Mouse (Mus musculus): Measurements from ENCODE around the gene Mfng.
A peak's percentile ranks its signal among the peaks of the same experiment; 100 is the strongest.

Mfng gene

DNA sequence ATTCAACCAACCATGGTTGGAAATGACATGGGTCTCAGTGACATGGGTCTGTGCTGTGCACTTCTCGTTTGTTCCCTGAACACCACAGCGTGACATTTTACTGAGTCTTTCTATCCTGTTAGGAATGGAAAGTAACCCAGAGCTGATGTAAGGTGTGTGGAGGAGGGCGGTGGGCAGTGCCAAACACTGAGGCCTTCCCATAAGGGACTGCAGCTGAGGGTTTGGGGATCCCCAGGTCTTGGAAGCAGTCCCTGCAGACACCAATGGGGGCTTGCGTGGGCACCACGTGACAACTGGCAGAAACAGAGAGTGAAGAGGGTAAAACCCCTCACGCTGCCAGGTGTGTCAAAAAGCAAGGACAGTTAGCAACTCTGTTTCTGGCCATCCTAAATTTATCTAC lies 15.1 kb downstream of the Mfng start:
- no peak for DNase-seq (ENCODE audit: extremely low read depth, insufficient read length, low spot score)

DNA sequence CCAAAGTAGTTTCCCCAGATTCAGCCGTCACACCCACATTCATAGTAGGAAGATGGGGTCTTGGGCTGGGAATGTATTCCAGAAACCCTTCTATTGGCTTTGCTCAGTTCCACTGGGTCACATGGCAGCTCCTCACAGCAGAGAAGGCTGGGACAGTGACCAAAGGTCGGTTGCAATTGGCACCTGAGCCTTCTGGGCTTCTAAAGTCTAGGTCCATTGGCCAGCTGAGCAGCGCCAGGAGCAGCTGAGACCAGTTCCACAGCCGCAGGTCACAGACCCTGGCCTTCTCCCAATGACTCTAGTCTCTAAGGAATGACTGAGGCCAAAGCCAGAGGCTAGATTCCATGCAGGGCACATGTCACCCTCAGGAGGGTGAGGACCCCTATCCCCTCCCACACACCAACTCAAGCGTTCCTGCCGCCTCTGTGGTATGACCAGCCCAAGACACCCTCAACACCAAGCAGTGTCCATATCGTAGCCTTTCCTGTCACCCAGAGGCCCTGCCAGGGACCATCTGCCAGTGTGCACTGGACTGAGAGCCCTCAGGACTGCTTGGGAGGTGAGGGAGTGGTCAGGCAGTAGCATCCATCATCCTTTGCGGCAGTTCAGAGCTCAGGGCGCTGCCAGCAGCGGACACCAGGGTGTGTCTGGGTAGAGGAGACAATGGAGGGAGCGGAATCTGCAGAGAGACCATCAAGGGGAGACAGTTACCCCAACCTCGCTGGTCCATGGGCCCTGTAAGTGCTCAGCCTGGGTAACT lies 17.1 kb downstream of the Mfng start:
- DNase-seq (ENCODE audit: extremely low read depth, insufficient read length, low spot score) = no peak

DNA sequence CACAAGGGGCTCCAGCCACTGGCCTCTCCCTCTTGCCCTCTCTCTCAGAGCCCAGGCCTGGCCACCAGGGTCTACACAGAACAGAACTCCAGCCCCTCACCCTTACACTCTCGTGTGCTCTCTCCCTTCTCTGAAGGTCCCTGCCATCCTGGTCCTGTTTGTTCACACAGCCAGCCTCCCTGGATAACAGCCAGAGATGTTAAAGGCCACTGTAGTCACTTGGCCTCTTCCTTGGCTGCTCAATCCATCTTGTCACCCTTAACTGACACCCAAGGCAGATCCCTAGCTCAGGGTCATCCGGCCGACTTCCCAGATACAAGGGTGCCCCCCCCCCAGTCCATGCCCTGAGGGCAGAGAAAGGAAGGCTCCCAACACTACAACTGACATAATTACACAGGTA lies 18.0 kb downstream of the Mfng start:
- DNase-seq (ENCODE audit: extremely low read depth, insufficient read length, low spot score) = no peak

DNA sequence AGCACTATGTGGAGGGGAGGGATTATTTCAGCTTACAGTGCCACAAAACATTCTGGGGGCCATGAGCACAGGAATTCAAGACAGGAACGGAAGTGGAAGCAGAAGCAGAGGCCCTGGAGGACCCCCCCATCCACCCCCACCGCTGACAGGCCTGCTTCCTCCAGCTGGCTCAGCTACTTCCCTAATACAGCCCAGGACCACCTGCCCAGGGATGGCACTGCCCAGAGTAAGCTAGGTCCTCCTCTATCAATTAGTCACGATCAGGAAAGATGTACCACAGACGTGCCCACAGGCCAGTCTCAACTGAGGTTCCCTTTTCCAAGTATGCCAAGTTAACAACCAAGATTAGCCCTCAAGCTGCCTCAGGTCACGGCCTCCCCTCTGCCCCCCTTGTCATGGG lies 19.1 kb downstream of the Mfng start:
- no peak for DNase-seq (ENCODE audit: extremely low read depth, insufficient read length, low spot score)

DNA sequence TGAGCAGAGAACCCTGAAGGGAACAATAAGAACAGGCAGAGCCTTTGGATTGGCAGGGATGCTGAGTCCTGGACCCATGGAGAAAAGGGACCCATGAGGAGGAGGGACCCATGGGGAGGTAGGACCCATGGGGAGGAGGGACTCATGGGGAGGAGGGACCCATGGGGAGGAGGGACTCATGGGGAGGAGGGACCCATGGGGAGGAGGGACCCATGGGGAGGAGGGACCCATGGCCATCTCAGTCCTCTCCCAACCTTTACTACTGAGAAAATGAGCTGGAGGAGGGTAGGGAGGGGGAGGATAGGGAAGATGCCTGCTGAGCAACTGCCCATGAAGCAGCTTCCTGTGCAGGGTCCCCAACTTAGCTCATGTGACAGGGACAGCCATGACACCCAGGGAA lies 20.3 kb downstream of the Mfng start:
- no peak for DNase-seq (ENCODE audit: extremely low read depth, insufficient read length, low spot score)

DNA sequence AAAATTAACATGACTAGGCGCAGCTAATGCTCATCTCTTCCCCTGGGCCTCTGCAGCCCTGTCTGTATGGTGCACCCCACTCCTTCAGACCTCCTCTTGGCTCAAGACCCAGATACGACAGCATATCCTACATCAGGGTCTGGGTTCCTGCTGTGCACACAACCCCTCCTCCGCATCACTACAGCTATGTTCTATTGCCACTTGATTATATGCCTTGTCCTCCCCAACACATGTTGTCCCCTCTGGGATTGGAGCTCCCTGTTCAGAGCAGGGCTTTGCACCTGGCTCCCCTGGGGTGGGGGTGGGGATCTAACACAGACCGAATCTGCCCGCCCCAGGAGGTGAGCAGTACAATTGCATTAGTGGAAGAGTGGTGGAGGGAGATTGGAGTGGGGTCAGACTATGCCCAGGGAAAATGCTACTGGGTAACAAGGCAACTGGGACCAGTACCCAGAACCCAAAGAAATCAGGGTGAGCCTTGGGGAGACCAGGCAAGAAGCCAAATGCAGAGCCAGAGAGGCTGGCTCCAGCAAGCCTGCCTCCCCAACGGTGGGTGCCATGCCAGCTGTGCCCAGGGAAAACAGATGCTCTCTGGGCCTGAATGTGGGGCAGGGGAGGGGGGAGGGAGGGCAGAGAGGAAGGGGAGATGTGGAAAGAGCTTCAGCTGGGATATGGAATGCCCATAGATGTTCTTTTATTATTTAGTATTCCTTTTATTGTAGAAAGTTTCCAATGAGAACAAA lies 22.5 kb downstream of the Mfng start:
- DNase-seq (ENCODE audit: extremely low read depth, insufficient read length, low spot score) = no peak

DNA sequence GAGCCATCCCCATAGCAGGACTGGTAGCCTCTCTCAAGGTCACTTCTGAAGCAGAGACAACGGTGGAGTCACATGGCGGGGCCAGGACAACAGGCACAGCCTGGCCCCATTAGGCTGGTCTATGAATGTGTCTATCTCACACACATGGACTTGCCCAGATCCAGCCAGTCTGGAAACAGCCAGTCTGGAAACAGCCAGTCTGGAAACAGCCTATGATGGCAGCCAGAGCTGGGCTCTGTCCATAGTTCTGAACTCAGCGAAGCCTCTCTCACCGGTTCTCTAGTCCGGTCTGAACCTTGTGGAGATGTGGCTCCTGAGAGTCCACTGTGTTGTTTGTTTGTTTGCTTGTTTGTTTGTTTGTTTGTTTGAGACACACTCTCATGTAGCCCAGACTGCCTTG lies 23.4 kb downstream of the Mfng start:
- DNase-seq (ENCODE audit: extremely low read depth, insufficient read length, low spot score) = no peak

DNA sequence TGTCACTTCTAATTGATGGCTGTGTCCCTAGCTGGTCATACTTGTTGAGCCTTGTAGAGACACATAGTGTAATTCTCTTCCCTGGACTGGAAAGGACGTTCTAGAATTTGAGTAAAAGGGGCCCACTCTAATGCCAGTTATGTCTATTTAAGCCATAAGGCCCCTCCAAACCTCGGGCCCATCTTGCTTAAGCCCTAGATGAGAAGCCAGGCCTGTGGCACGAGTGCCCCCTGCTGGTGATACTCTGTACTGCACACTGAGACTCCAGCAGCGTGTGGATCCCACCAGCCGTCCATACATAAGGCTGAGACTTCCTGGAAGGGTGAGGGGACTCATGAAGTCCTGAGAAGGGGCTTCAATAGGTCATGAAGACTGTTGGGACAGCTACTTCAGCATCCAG lies 29.1 kb downstream of the Mfng start:
- DNase-seq (ENCODE audit: extremely low read depth, insufficient read length, low spot score) = peak; percentile 51

DNA sequence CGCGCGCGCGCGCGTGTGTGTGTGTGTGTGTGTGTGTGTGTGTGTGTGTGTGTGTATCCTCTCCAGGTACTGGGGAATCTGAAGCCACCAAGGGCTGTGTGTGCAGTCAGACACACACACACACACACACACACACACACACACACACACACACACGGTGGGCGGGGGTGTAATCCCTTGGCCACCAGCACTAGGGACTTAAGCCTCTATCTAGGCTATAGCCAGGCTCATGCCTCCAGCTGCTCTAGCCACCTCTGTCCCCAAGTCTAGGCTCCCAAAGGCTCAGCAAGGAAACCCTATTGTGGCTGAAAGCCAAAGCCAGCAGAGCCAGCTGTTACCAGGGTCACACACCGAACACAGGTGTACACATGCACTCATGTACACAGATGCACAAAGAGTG lies 30.4 kb downstream of the Mfng start:
- no peak for DNase-seq (ENCODE audit: extremely low read depth, insufficient read length, low spot score)

DNA sequence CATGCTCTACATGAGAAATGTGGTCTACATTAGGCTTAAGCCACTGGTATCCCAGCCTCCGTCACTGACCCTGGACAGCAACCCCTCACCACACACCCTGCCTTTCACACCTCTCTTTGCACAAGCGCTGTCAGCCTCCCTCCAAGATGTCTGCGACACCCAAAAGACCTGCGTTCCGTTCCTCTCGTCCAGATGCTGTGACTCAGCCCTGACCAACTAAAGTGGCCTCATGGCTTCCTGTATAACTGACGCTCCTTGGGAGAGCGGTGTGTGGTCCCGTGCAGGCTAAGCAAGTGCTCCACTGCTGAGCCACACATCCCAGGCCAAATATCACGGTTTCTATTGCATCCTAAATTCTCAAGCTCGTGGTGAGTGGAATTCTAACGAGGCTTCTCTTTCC lies 32.6 kb downstream of the Mfng start:
- peak; percentile 38 for DNase-seq (ENCODE audit: extremely low read depth, insufficient read length, low spot score)

DNA sequence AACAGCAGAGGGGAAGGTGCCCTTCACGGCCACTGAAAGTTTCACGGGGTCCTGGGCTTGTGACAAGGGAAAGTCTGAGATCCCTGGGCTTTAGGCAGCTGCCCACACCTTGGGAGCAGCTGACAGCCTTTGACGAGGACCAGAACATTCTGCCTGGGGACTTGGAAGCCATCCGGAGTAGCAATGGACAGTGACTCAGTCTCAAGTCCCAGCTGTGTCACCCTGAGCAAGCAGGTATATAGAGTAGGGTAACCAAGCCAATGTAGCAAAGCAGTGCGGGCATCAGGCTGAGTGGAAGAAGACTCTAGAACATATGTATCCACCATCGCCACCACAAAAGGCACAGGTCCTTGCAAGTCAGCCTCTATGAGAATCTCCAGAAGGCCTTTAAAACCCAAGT lies 36.1 kb downstream of the Mfng start:
- DNase-seq (ENCODE audit: extremely low read depth, insufficient read length, low spot score) = no peak

DNA sequence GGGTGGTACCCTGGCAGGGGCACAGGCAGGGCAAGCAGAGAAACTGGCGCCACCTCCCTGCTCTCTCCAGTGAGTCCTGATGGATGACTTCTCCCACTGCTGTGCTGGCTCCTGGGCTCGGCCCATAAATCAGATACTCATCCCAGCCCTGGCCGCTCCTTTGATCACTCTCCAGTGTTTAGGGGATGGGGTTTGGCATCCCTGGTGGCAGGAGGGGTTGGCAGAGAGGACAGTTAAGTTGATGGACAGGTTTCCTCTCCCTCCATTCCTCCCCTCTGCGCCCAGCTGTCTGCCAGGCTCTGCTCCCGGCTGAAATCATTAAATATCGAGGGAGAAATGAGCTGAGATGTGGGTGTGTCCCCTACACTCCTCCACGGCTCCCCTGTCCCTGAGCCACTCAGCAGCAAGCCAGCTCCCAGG lies 36.6 kb downstream of the Mfng start:
- no peak for DNase-seq (ENCODE audit: extremely low read depth, insufficient read length, low spot score)

DNA sequence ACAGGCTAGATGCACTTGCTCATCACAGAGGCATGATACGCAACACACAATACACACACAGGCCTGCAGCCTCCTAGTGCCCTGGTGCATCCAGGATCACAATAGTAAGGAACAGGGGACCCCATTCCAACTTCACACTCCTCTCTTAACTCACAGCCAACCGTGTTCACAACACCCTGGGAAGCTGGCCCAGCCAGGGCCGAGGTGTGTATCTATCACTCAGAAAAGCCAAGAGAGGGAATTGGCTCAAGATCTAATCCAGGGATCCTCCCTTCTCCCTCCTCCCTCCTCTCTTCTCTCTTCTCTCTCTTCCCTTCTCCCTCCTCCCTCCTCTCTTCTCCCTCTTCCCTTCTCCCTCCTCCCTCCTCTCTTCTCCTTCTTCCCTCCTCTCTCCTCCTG lies 37.1 kb downstream of the Mfng start:
- DNase-seq (ENCODE audit: extremely low read depth, insufficient read length, low spot score) = no peak

DNA sequence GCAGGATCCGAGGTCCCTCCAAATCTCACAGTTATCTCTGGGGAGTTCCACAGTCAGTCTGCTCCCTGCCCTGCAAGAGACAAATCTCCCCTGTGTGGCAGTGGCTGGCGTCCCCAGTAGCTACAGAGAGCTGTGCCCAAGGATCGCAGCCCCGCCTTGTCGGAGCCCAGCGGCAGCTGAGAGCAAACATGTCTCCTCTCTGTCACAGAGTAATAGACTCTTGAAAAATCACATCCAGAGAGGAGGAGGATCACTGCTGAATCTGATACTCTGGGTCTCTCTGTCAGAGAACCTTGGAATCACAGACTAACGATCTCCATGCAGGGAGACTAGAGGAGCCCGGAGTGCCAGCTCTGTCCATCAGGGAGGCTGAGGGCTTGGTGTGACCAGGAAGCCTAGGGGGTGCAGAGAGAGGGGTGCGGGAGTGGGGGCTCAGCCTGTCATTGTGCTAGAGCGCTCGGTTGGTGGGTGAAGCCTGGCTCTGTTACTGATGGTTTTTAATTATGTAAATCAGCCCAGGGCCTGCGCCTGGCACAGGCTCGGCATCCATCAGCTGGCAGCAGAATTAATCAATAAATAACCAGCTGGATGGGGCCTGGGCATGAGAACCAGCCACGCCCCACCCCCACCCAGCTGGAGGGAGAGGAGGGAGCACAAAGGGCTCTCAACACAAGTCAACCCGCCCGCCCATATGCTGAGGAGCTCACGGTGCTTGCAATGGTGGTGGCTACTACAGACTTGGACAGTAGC lies 37.7 kb downstream of the Mfng start:
- DNase-seq (ENCODE audit: extremely low read depth, insufficient read length, low spot score) = no peak

DNA sequence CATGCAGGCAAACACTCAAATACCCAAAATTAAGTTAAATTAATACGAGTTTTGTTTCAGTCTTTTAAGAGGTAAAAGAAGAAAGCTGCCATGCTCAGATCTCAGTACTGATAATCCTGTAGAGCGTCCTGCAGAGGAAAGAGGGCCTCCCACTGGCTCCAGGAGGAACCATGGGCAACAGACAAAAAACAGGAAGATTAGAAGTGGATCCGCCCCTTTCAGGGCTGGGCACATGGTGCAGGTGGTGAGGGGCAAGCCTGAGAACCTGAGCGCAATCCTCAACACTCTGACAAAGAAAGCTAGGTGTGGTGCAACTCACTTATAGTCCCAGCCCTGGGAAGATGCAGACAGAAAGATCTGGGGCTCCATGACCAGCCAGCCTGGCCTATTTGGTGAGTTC lies 41.4 kb downstream of the Mfng start:
- DNase-seq (ENCODE audit: extremely low read depth, insufficient read length, low spot score) = no peak

DNA sequence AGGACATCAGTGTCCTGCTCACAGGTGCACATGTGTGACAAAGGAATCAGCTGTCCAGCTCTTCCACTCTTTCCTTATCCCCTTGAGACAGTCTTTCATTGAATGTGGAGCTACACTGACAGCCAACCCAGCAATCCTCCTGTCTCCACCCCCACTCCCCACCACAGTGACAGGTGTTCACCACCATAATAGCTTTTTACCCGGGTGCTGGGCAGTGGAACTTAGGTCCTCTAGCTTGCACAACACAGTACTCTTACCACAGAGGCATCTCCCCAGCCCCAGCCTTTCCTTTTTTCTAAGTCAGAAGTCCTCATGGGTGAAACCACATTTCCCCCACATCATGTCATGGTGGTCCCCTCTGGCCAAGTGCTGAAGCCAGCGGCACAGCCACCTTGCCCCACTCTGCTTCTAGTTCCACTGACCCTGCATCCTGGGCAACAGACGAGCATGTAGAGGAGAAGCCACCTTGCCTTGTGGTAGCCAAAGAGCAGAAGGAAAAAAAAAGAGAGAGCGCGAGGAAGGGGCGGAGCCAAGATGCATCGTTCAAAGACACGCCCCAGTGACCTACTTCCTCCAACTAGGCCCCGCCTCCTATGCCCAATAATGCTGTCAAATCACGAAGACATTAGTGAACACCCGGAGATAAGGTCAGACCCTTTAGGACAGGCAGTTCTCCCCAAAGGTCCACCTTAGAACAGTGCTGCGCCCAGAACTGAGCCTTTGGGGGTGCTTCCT lies 42.8 kb downstream of the Mfng start:
- DNase-seq (ENCODE audit: extremely low read depth, insufficient read length, low spot score) = no peak

DNA sequence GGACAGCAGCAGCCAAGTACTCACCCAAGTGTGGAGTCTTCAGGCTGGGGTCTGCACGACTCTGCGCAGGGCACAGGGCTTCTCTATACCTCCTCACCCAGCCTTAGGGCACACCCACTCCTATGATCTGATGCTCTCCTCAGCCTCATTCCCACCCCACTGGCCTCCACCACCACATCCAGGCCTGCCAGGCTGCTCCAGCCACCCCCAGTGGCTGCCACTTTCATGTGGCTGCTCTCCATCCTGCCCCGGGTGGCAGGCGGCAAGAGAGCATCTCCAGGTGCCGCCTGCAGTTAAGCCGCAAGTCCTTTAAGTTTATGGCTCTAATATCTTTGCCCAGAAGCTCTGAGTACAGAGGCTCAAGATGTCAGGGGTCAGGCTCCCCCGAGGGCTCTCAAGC lies 46.6 kb downstream of the Mfng start:
- DNase-seq (ENCODE audit: extremely low read depth, insufficient read length, low spot score) = no peak

DNA sequence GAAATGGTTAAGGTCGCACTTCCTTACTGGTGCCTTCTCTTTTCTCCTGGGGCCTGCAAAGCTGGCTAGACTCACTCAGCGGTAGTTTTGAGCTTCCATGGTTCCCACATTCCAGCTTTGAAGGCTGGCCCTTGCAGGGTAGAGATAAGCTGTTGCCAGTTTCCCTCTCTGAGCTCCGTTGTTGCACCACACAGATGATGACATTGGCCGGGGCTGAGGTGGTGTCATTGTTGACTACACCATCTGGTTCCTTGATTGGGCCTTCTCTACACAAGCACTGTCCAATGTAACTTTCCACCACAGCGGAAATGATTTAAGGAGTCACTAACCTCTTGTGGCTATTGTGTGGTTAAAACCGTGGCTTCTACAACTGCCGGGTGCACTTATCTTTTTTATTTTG lies 52.7 kb downstream of the Mfng start:
- DNase-seq (ENCODE audit: extremely low read depth, insufficient read length, low spot score) = no peak

DNA sequence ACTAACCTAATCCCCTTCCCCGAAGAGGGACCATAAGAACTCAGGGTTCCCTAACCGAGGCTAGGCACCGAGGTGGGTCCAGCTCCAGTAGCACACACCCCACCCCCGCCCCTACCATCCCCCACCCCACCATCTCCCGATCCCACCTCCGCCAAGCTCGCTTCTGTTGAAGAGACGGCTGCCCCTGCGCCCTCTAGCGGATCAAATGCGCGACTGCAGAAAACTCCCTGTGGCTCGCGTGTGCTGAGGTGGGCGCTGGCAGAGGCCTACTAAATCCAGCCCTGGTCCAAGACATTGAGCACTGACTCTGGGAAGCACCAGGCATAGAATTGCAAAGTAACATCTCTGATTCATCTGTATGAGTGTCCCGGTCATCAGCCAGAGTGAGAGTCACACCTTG lies 53.2 kb downstream of the Mfng start:
- DNase-seq (ENCODE audit: extremely low read depth, insufficient read length, low spot score) = no peak

DNA sequence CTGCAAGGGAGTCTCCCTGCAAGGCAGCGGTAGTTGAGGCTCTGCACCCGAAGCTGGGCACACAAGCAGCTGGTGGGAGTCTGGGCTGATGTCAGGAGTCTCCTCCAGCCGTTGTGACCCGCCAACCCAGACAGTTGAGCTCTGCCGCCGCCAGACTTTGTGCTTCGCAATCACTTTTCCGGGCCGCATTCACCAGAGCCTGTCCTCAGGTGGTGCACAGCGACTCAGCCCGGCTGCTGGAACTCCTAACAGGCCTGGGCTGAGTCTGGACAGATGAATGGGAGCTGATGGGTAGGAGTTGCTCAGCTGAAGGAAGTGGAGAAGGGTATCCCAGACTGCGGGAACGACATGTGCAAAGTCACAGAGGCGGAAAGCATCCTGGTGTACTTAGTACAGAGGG lies 53.9 kb downstream of the Mfng start:
- DNase-seq (ENCODE audit: extremely low read depth, insufficient read length, low spot score) = no peak

All from 3134 (cell line).